11 mouse cellular contexts compared by ENCODE assay signal in genomic region chr10:44266561-44266960, GRCm38 (mm10). TPM values are rescaled to one million over a fixed set of nuclear protein-coding genes. Genes with fewer than 3 reads are reported as not detected.
DNase-seq lines count a peak whose midpoint lies in the region; ATAC-seq and TF ChIP-seq lines count a peak whose summit lies in the region.
"Had no signal": no experiment of that assay in that cellular context is flagged by ENCODE, and none has a peak within 500 bp of the region (broad histone marks: within the 10 kb centered on the region; RNA-seq: fewer than 3 reads in every experiment).

No protein-coding gene starts in this region.

- no peaks in the 10 kb centered on the region for H3K9me3 ChIP-seq in intestine, embryonic 14.5 days (ENCODE audit: control insufficient read depth, low read length)
- H3K9me3 ChIP-seq in intestine, embryonic 16.5 days (ENCODE audit: control insufficient read depth, low read length): no peaks in the 10 kb centered on the region
- H3K9me3 ChIP-seq in embryonic facial prominence, embryonic 14.5 days (ENCODE audit: control insufficient read depth, low read length): no peaks in the 10 kb centered on the region
- no peaks in the 10 kb centered on the region for H3K9me3 ChIP-seq in limb, embryonic 12.5 days
- no peaks in the 10 kb centered on the region for H3K9me3 ChIP-seq in midbrain, embryonic 10.5 days (replicated peaks)

- ATAC-seq in intestine, embryonic 14.5 days (replicated peaks; ENCODE audit: low FRiP score, low TSS enrichment, low read depth): no peak
- ATAC-seq in intestine, embryonic 16.5 days: no peak
- ATAC-seq in embryonic facial prominence, embryonic 14.5 days (ENCODE audit: low read depth): no peak
- no peak for ATAC-seq in limb, embryonic 12.5 days (ENCODE audit: insufficient number of reproducible peaks, insufficient read depth, low FRiP score, low TSS enrichment, low read depth)

- no peak overlapping the region for H3K9ac ChIP-seq in intestine, embryonic 14.5 days (ENCODE audit: low read length)
- H3K9ac ChIP-seq in intestine, embryonic 16.5 days (ENCODE audit: low read depth, low read length): no peak overlapping the region
- no peak overlapping the region for H3K9ac ChIP-seq in embryonic facial prominence, embryonic 14.5 days (ENCODE audit: low read depth, low read length)
- no peak overlapping the region for H3K9ac ChIP-seq in limb, embryonic 12.5 days (replicated peaks)

- no peak overlapping the region for H3K27ac ChIP-seq in intestine, embryonic 14.5 days (ENCODE audit: low read depth)
- H3K27ac ChIP-seq in intestine, embryonic 16.5 days (ENCODE audit: low read length): no peak overlapping the region
- H3K27ac ChIP-seq in embryonic facial prominence, embryonic 14.5 days (replicated peaks; ENCODE audit: low read depth, low read length): no peak overlapping the region
- H3K27ac ChIP-seq in limb, embryonic 12.5 days: no peak overlapping the region
- no peak overlapping the region for H3K27ac ChIP-seq in midbrain, embryonic 10.5 days (replicated peaks)

- 0 out of 2 replicates have a peak overlapping the region, but pooled peaks have one; percentile 88 for H3K4me2 ChIP-seq in intestine, embryonic 14.5 days (ENCODE audit: low read length)
- H3K4me2 ChIP-seq in intestine, embryonic 16.5 days (ENCODE audit: low read depth, low read length): no peak overlapping the region; the same call in 1 of the 2 replicates
- H3K4me2 ChIP-seq in embryonic facial prominence, embryonic 14.5 days (ENCODE audit: low read depth, low read length): peak overlapping the region; percentile 69
- peak overlapping the region; percentile 71; the same call in 1 of the 2 replicates for H3K4me2 ChIP-seq in limb, embryonic 12.5 days
- H3K4me2 ChIP-seq in myocyte (ENCODE audit: low read depth): peak overlapping the region; percentile 98

- H3K79me2 ChIP-seq in myocyte (ENCODE audit: control insufficient read depth, insufficient read depth): peaks cover 36% of the 10 kb centered on the region

- no peak for DNase-seq in intestine, embryonic 14.5 days (ENCODE audit: low spot score)
- DNase-seq in embryonic facial prominence, embryonic 14.5 days (ENCODE audit: low spot score): no peak
- DNase-seq in frontal cortex, adult 2 months (ENCODE audit: extremely low spot score in 1 of 2, low spot score in 1 of 2): no peak
- no peak for DNase-seq in layer of hippocampus, adult 11-12 months (ENCODE audit: low spot score)
- DNase-seq in midbrain, embryonic 10.5 days (ENCODE audit: low spot score): no peak
- DNase-seq: adrenal gland, postnatal 14 days; gastrocnemius, postnatal 14 days; midbrain, embryonic 14.5 days had no signal

- no peak overlapping the region for H3ac ChIP-seq in myocyte (ENCODE audit: control insufficient read depth, insufficient read length)

- H3K4me3 ChIP-seq in intestine, embryonic 14.5 days (ENCODE audit: low read depth, low read length): 0 out of 2 replicates have a peak overlapping the region, but pooled peaks have one; percentile 89
- no peak overlapping the region for H3K4me3 ChIP-seq in intestine, embryonic 16.5 days (ENCODE audit: low read length)
- H3K4me3 ChIP-seq in embryonic facial prominence, embryonic 14.5 days (ENCODE audit: low read depth, low read length): no peak overlapping the region
- no peak overlapping the region for H3K4me3 ChIP-seq in limb, embryonic 12.5 days (replicated peaks)
- peak overlapping the region; percentile 53 for H3K4me3 ChIP-seq in myocyte
- H3K4me3 ChIP-seq in midbrain, embryonic 10.5 days: no peak overlapping the region

- H3K27me3 ChIP-seq in intestine, embryonic 14.5 days (replicated peaks; ENCODE audit: control insufficient read depth, insufficient read depth, low read length): no peaks in the 10 kb centered on the region
- no peaks in the 10 kb centered on the region for H3K27me3 ChIP-seq in intestine, embryonic 16.5 days (replicated peaks; ENCODE audit: control insufficient read depth, insufficient read depth, low read length)
- no peaks in the 10 kb centered on the region for H3K27me3 ChIP-seq in embryonic facial prominence, embryonic 14.5 days (replicated peaks; ENCODE audit: control insufficient read depth, insufficient read depth, low read length)
- no peaks in the 10 kb centered on the region for H3K27me3 ChIP-seq in limb, embryonic 12.5 days
- H3K27me3 ChIP-seq in myocyte (ENCODE audit: control insufficient read depth, insufficient read depth, insufficient read length): no peaks in the 10 kb centered on the region
- no peaks in the 10 kb centered on the region for H3K27me3 ChIP-seq in midbrain, embryonic 10.5 days (ENCODE audit: low read depth, poor library complexity, severe bottlenecking)

- TF ChIP-seq POLR2A in myocyte (IDR thresholded peaks at IDR 0.05; ENCODE audit: insufficient read length, low read depth): no peak

- H3K36me3 ChIP-seq in intestine, embryonic 14.5 days (ENCODE audit: control insufficient read depth, insufficient read depth, low read length): no peaks in the 10 kb centered on the region
- H3K36me3 ChIP-seq in intestine, embryonic 16.5 days (ENCODE audit: control insufficient read depth, insufficient read depth, low read length): no peaks in the 10 kb centered on the region
- H3K36me3 ChIP-seq in embryonic facial prominence, embryonic 14.5 days (ENCODE audit: control insufficient read depth, insufficient read depth, low read length): no peaks in the 10 kb centered on the region
- no peaks in the 10 kb centered on the region for H3K36me3 ChIP-seq in limb, embryonic 12.5 days
- H3K36me3 ChIP-seq in myocyte (ENCODE audit: control insufficient read depth, insufficient read depth): no peaks in the 10 kb centered on the region
- H3K36me3 ChIP-seq in midbrain, embryonic 10.5 days: peaks cover 3% of the 10 kb centered on the region; the same call in 1 of the 2 replicates

- H3K4me1 ChIP-seq in intestine, embryonic 14.5 days (replicated peaks; ENCODE audit: control insufficient read depth, insufficient read depth, low read length): peaks cover 18% of the 10 kb centered on the region
- peaks cover 16% of the 10 kb centered on the region for H3K4me1 ChIP-seq in intestine, embryonic 16.5 days (ENCODE audit: control insufficient read depth, insufficient read depth, low read length)
- H3K4me1 ChIP-seq in embryonic facial prominence, embryonic 14.5 days (ENCODE audit: control insufficient read depth, insufficient read depth, low read length): peaks cover 18% of the 10 kb centered on the region
- peaks cover 20% of the 10 kb centered on the region for H3K4me1 ChIP-seq in limb, embryonic 12.5 days (replicated peaks)
- peaks cover 32% of the 10 kb centered on the region for H3K4me1 ChIP-seq in midbrain, embryonic 10.5 days

TF ChIP-seq in myocyte, 11 proteins besides CTCF, POLR2A, EP300 and RAD21:
- TF ChIP-seq CEBPB (IDR thresholded peaks at IDR 0.05; ENCODE audit: insufficient read depth, poor library complexity, severe bottlenecking) (no peak), REST (IDR thresholded peaks at IDR 0.05; ENCODE audit: insufficient read depth, insufficient read length) (no peak), E2F4 (IDR thresholded peaks at IDR 0.05; ENCODE audit: insufficient read depth) (no peak), USF1 (IDR thresholded peaks at IDR 0.05; ENCODE audit: low read depth) (no peak), POLR2AphosphoS2 (IDR thresholded peaks at IDR 0.05; ENCODE audit: insufficient read length, low read depth) (no peak), MYOD1 (IDR thresholded peaks at IDR 0.05; ENCODE audit: control insufficient read depth in 1 of 3, insufficient read length in 2 of 3, low read depth in 2 of 3) (no peak), MAX (IDR thresholded peaks at IDR 0.05; ENCODE audit: low read depth) (no peak)
TF ChIP-seq in myocyte: peak in this region for 0.

RNA-seq across cellular contexts. Expression of gene Atg5, which starts 1.6 kb away (rescaled TPM):
- 46.5 and 52.0 TPM in 2 replicates for polyA plus RNA-seq in intestine, embryonic 14.5 days (2014; fragmentation: Nextera tagmentation; extraction: Ambion mirVana)
- 52.1 and 52.6 TPM in 2 replicates for polyA plus RNA-seq in intestine, embryonic 16.5 days (2015; fragmentation: Nextera tagmentation; extraction: Ambion mirVana)
- polyA plus RNA-seq in embryonic facial prominence, embryonic 14.5 days (2014; fragmentation: Nextera tagmentation; extraction: Ambion mirVana): 41.8 and 49.9 TPM in 2 replicates
- polyA plus RNA-seq in limb, embryonic 12.5 days (2016; fragmentation: Nextera tagmentation; extraction: Ambion mirVana): 48.5 and 49.1 TPM in 2 replicates
- 12.7 TPM for polyA plus RNA-seq in myocyte (2012; fragmentation: generic; extraction: Trizol)
- polyA plus RNA-seq in frontal cortex, adult 2 months (2012; rRNA removed): 19.0 and 19.3 TPM in 2 replicates
- 55.8 and 61.0 TPM in 2 replicates for polyA plus RNA-seq in midbrain, embryonic 10.5 days (2016; fragmentation: Nextera tagmentation; extraction: Ambion mirVana)

Comparison
In these comparisons a context has a peak if more than half of its experiments do, and no peak if none do; other contexts are left out.
1. H3K4me3 ChIP-seq: peak in intestine, embryonic 14.5 days (single experiment) and myocyte (single experiment); none in intestine, embryonic 16.5 days (single experiment), embryonic facial prominence, embryonic 14.5 days (single experiment), limb, embryonic 12.5 days (single experiment) and midbrain, embryonic 10.5 days (single experiment).